Mouse (Mus musculus) left cerebral cortex, adult 8-10 months (tissue): ENCODE data around the gene Olfr839-ps1. TPM values are rescaled to one million over a fixed set of nuclear protein-coding genes. Genes with fewer than 3 reads are reported as not detected.

ENCODE experiments used
- DNase-seq, 2 experiments: peaks; one replicate each; pipeline ENCODE4 v3.0.0; 2022; ENCODE audit warnings: low spot score in 2 of 2
- total RNA-seq, 4 experiments: library from RNA; stranded (reverse); gene quantifications; 2 replicates each; pipeline ENCODE4 v1.2.4; 2022

The Olfr839-ps1 gene
- under 1 TPM; 0.05 to 0.07 (median 0.05) TPM for total RNA-seq

GRCm38 (mm10) chr9:19177212-19177611 lies at the start of gene Olfr839-ps1:
Gene Olfr839-ps1, minus strand, starts transcription at chr9:19177312.
- DNase-seq, result no peak

- no peak for DNase-seq
Measured at GRCm38 (mm10) chr9:19136017-19136416, 41.1 kb downstream of the Olfr839-ps1 start, which contains the start of gene Olfr837. Gene Olfr837, plus strand, starts transcription at chr9:19136317.

- no peak for DNase-seq
Measured at GRCm38 (mm10) chr9:19120082-19120481, 57.0 kb downstream of the Olfr839-ps1 start, which contains the start of gene Olfr836. Gene Olfr836, plus strand, starts transcription at chr9:19120382.

Other genes starting within 250 kb of the Olfr839-ps1 start
- gene Olfr832, start 240.2 kb downstream of the Olfr839-ps1 start, total RNA-seq, result not detected
- not detected for gene Olfr834, start 189.3 kb downstream of the Olfr839-ps1 start, total RNA-seq
- not detected for gene Olfr835, start 144.6 kb downstream of the Olfr839-ps1 start, total RNA-seq
- gene Olfr836, start 56.9 kb downstream of the Olfr839-ps1 start, total RNA-seq, result not detected
- gene Olfr837, start 41.0 kb downstream of the Olfr839-ps1 start, total RNA-seq, result not detected
- gene Olfr843, start 74.7 kb upstream of the Olfr839-ps1 start, total RNA-seq, result not detected
- gene Olfr844, start 139.0 kb upstream of the Olfr839-ps1 start, total RNA-seq, result not detected
- gene Olfr845, start 159.1 kb upstream of the Olfr839-ps1 start, total RNA-seq, result not detected
- gene Olfr846, start 186.7 kb upstream of the Olfr839-ps1 start, total RNA-seq, result not detected
- not detected for gene Olfr847, start 201.4 kb upstream of the Olfr839-ps1 start, total RNA-seq